Mouse (Mus musculus) thymus, adult 2 months (tissue): ENCODE results near the gene Mcpt9. TPM values are rescaled to one million over a fixed set of nuclear protein-coding genes. Genes with fewer than 3 reads are reported as not detected.
"Not testable (repeated sequence)": the region's sequence is repeated elsewhere in the genome, so short reads cannot be mapped to it uniquely, and the experiment has no call there.

Experiments used
- DNase-seq: peaks from one replicate; pipeline ENCODE4 v3.0.0; 2021
- H3K27ac ChIP-seq: fragments of 200-500 bp; 2 replicates; pipeline ENCODE4 v1.5.1; 2012; ENCODE audit warnings: low read length, control low read depth; ENCODE audit not compliant: control insufficient read depth, insufficient read depth
- H3K27me3 ChIP-seq: fragments of 200-500 bp; 2 replicates; pipeline ENCODE4 v1.6.1; 2012; ENCODE audit warnings: mild to moderate bottlenecking, low read length, moderate library complexity, mixed read lengths; ENCODE audit not compliant: control insufficient read depth, insufficient read depth
- H3K36me3 ChIP-seq: fragments of 200-500 bp; 2 replicates; pipeline ENCODE4 v1.6.1; 2012; ENCODE audit warnings: mild to moderate bottlenecking, low read length, moderate library complexity; ENCODE audit not compliant: control insufficient read depth, insufficient read depth
- H3K4me1 ChIP-seq: fragments of 200-500 bp; replicated peaks from 2 replicates; pipeline ENCODE4 v1.6.1; 2012; ENCODE audit warnings: low read length; ENCODE audit not compliant: control insufficient read depth, insufficient read depth
- H3K4me3 ChIP-seq: fragments of 200-500 bp; 2 replicates; pipeline ENCODE4 v1.5.1; 2012; ENCODE audit warnings: mild to moderate bottlenecking, low read length, control low read depth, moderate library complexity; ENCODE audit not compliant: control insufficient read depth, insufficient read depth
- CTCF ChIP-seq: fragments of 200-500 bp; IDR thresholded peaks from 2 replicates; pipeline ENCODE4 v1.5.1; 2012; ENCODE audit warnings: mild to moderate bottlenecking, control low read depth, low read length, moderate library complexity, borderline replicate concordance; ENCODE audit not compliant: control insufficient read depth, poor library complexity, insufficient read depth; ENCODE audit errors: extremely low read depth
- POLR2A ChIP-seq: fragments of 200-500 bp; IDR thresholded peaks from 2 replicates; pipeline ENCODE4 v1.6.1; 2012; ENCODE audit warnings: mild to moderate bottlenecking, low read length, control low read depth, moderate library complexity; ENCODE audit not compliant: control insufficient read depth, poor library complexity, insufficient read depth; ENCODE audit errors: extremely low read depth
- WGBS: fragments of 180-500 bp; shearing (Covaris S2); methylation state at CpG from one replicate; pipeline ENCODE4 v1.1.7; 2018; 5-methylcytosine and 5-hydroxymethylcytosine counted together
- polyA plus RNA-seq: library from polyadenylated mRNA; depleted of rRNA; stranded (reverse); fragments of >200 nt; gene quantifications from 2 replicates; pipeline ENCODE4 v1.2.3, GENCODE M21; 2012; rRNA removed

Gene Mcpt9
- polyA plus RNA-seq, result not detected in 2 replicates

DNA sequence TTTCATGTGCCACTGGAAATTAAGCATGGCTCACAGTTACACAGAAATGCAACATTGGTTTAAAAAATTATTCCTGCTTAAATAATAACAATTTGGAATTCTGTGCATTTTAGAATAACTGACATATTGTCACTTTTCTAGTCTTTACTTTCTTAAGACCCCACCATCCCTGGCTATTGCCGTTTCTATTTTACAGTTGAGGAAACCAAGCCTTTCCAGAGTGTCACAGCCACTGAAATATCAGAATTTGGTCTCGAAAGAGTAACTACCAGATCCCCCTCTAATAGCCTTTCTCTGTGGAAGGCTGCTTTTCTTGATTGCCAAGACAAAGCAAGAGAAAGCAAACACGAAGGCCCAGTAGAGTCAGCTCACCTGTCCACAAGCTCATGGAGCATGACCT lies at the start of gene Mcpt9:
Mcpt9 (minus strand) TSS at position 101 of the 400 bp plus-strand sequence.
- DNase-seq, H3K4me3 ChIP-seq, H3K36me3 ChIP-seq, H3K4me1 ChIP-seq, H3K27ac ChIP-seq, H3K27me3 ChIP-seq: not testable (repeated sequence)
- WGBS, result 77% methylated on average over 3 of the region's 3 CpGs

DNA sequence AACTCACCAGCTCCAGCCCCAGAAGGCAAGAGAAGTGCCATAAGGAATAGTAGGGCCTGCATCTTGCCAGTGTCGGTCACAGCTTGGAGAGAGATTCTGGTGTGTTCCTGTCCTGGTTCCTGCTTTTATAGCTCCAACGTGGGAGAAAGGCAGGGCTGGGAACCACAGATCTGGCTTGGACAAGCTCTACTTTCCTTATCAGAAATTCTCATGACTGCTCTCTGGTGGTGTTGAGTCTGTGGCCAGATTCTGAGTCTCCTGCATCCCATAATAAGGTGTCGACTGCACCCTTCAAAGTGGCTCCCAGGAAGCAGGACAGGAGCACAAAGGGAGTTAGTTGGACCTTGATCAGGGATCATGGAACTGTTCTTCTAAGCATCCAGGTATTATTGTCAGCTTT lies 31.9 kb upstream of the Mcpt9 start, which contains the start of gene Mcpt4:
Mcpt4 (minus strand) TSS at position 101 of the 400 bp plus-strand sequence.
- not testable (repeated sequence) for H3K4me1 ChIP-seq, DNase-seq, H3K4me3 ChIP-seq, H3K27ac ChIP-seq, H3K27me3 ChIP-seq, H3K36me3 ChIP-seq
- WGBS, result 72% methylated on average over 3 of the region's 3 CpGs

DNA sequence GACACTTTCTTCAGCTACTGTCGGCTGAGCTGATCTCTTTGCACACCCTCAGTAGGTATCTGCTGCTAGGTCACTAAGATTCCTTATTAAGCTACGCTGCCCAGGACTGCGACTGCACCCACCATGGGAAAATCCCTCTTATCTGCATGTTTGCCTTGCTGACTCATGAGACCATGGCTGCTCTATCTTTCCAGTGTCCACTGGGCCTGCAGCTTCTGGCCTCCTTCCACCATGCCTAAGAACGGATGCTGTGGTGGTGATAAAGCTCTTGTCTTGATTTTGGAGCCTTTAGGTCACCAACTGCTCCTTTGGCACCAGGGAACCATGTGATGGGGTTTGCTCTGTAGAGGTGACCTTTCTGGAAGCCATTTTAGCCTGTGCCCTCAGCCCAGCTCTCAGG lies 27.4 kb upstream of the Mcpt9 start:
- no peak for DNase-seq
- 96% methylated on average over 4 of the region's 4 CpGs for WGBS
- no peak overlapping the region for H3K4me3 ChIP-seq
- H3K27ac ChIP-seq, result no peak overlapping the region
- TF ChIP-seq POLR2A (no peak), CTCF (no peak)
- H3K27me3 ChIP-seq, result no peaks in the 10 kb centered on the region
- H3K36me3 ChIP-seq, result no peaks in the 10 kb centered on the region
- no peaks in the 10 kb centered on the region for H3K4me1 ChIP-seq

DNA sequence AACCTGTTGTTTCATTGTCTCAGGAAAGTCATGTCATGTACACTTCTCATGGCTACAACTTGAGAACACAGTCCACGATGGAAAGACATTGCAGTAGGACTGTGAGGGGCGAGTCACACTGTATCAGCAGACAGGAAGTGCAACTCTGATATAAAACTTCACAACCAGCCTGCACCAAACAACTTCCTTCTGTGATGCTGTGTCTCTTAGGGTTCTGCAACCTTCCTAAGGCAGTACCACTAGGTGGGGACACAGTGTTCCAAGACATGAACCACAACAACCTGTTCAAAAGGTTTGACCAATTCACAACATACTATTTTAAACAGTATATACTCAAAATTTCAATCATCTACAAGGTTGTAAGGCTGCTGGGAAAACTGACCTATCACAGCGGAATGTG lies 25.1 kb upstream of the Mcpt9 start:
- WGBS, result 63% methylated on average over 3 of the region's 3 CpGs
- no peak for TF ChIP-seq POLR2A
- no peak for TF ChIP-seq CTCF
- Histone ChIP-seq H3K4me1 (no peaks in the 10 kb centered on the region), H3K27ac (no peak overlapping the region), H3K4me3 (no peak overlapping the region), H3K27me3 (no peaks in the 10 kb centered on the region), H3K36me3 (no peaks in the 10 kb centered on the region)
- DNase-seq, result no peak

DNA sequence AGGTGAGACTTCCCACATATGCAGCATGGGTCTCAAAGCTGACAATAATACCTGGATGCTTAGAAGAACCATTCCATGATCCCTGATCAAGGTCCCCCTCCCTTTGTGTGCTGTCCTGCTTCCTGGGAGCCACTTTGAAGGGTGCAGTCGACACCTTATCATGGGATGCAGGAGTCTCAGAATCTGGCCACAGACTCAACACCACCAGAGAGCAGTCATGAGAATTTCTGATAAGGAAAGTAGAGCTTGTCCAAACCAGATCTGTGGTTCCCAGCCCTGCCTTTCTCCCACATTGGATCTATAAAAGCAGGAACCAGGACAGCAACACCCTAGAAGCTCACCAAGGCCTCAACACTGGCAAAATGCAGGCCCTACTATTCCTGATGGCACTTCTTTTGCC lies 11.5 kb upstream of the Mcpt9 start, which contains the start of gene Mcpt2:
Mcpt2 (plus strand) TSS at position 250 of the 400 bp plus-strand sequence.
- WGBS, result 88% methylated on average over 1 of the region's 1 CpGs
- H3K36me3 ChIP-seq, H3K27ac ChIP-seq, H3K4me3 ChIP-seq, DNase-seq, H3K27me3 ChIP-seq, H3K4me1 ChIP-seq: not testable (repeated sequence)

DNA sequence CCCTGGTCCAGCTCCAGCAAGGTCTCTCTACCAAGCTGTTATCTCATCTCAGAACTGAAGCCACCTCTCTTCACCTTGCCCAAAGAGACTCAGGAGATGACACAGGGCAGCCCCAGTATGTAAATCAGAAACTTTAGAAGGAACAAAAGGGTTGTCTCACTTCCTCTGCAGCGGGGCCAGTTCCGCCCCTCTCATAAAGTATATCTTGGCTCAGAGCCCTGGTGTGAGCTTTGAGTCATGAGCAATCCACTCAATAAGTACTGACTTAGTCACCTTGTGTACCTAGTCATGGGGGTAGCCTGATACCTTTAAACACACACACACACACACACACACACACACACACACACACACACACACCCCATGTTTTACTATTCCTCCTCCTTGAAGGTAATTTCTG lies 4.1 kb upstream of the Mcpt9 start:
- no peak for DNase-seq
- Histone ChIP-seq H3K4me3 (no peak overlapping the region), H3K27ac (no peak overlapping the region), H3K27me3 (no peaks in the 10 kb centered on the region), H3K36me3 (no peaks in the 10 kb centered on the region), H3K4me1 (no peaks in the 10 kb centered on the region)
- TF ChIP-seq POLR2A (no peak), CTCF (no peak)
- 39% methylated on average over 2 of the region's 2 CpGs for WGBS

DNA sequence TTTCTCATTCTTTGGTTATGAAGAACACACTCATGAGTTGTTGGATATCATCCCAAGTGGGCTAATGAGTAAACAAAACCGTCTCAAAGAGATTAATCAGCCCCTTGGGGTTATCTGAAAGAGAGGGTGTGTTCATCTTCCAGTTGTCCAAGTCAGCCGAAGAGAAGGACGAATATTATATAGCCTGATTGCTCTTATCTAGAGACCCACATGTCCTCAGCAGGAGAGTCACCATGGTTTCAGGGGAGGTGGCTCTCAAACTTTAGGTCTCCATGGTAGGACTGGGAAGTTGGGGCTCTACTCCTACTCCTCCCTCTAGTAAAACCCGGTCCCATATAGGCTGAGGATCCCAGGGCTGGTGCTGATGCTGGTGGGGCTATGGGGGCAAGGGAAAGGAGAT lies 9.0 kb downstream of the Mcpt9 start:
- not testable (repeated sequence) for DNase-seq, H3K4me3 ChIP-seq, H3K4me1 ChIP-seq, H3K27me3 ChIP-seq, H3K36me3 ChIP-seq, H3K27ac ChIP-seq
- 89% methylated on average over 4 of the region's 4 CpGs for WGBS

DNA sequence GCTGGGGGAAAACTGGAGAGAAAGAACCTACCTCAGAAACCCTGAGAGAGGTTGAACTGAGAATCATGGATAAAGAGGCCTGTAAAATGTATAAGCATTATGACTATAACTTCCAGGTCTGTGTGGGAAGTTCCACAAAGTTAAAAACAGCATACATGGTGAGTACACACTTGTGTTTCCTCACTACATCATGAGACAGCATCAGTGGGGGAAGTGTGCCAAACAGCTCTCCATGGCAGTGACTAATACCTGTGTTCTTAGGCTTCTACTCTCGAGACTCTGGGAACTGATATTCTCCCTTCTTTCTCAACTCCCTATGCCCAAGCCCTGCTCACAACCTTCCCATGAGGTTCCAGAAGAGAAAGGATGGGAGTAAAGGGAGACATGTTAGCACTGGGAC lies 10.8 kb downstream of the Mcpt9 start:
- H3K27ac ChIP-seq, result no peak overlapping the region
- no peaks in the 10 kb centered on the region for H3K27me3 ChIP-seq
- 27% methylated on average over 1 of the region's 1 CpGs for WGBS
- no peaks in the 10 kb centered on the region for H3K36me3 ChIP-seq
- H3K4me3 ChIP-seq, result no peak overlapping the region
- no peaks in the 10 kb centered on the region for H3K4me1 ChIP-seq
- TF ChIP-seq POLR2A (no peak), CTCF (no peak)
- no peak for DNase-seq

DNA sequence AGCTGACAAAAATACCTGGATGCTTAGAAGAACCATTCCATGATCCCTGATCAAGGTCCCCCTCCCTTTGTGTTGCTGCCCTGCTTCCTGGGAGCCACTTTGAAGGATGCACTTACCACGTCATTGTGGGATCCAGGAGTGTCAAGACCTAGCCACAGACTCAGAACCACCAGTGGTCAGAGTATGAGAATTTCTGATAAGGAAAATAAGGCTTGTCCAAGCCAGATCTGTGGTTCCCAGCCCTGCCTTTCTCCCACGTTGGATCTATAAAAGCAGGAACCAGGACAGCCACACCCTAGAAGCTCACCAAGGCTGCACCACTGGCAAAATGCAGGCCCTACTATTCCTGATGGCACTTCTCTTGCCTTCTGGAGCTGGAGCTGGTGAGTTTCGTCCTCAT lies 12.6 kb downstream of the Mcpt9 start, which contains the start of gene Mcpt1:
Mcpt1 (plus strand) TSS at position 301 of the 400 bp plus-strand sequence.
- H3K36me3 ChIP-seq, H3K27me3 ChIP-seq, DNase-seq, H3K4me1 ChIP-seq, H3K27ac ChIP-seq, H3K4me3 ChIP-seq: not testable (repeated sequence)
- 77% methylated on average over 3 of the region's 3 CpGs for WGBS
